Mouse (Mus musculus) spleen, adult 18-20 months (tissue): ENCODE data around the gene Setd1a.
A peak's percentile ranks its signal among the peaks of the same experiment; 100 is the strongest.

Source experiments
- DNase-seq, 2 experiments: peaks; one replicate each; pipeline ENCODE4 v3.0.0; 2022; ENCODE audit warnings: mixed read lengths in 2 of 2

Setd1a gene

GRCm38 (mm10) chr7:127800435-127801009 lies 24.1 kb downstream of the Setd1a start, which contains the start of gene Hsd3b7:
Gene Hsd3b7 (plus strand): TSS chr7:127800604.
- peak; percentile 63 to 78 for DNase-seq

DNA sequence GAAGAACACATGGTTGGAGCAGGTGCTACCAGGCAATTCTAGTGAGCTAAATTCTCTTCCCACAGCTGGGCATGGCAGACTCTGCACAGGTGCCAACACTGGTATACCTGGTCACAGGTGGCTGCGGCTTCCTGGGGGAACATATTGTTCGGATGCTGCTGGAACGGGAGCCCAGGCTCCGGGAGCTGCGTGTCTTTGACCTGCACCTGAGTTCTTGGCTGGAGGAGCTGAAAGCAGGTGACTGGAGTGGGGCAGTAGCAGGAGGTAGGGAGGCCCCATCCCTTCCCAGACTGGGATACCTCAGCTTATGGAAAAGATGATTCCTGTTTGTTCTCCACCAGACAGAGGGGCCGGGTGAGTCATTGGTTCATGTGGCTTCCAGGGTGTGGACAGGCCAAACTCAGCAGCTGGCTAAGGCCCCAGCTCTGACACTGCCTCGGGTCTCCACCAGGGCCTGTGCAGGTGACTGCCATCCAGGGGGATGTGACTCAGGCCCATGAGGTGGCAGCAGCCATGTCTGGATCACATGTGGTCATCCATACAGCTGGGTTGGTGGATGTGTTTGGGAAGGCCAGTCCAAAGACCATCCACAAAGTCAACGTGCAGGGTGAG lies 24.6 kb downstream of the Setd1a start:
- DNase-seq, result no peak

- no peak for DNase-seq
These were observed 25.8 kb downstream of the Setd1a start for GRCm38 (mm10) chr7:127802313-127802712.

DNA sequence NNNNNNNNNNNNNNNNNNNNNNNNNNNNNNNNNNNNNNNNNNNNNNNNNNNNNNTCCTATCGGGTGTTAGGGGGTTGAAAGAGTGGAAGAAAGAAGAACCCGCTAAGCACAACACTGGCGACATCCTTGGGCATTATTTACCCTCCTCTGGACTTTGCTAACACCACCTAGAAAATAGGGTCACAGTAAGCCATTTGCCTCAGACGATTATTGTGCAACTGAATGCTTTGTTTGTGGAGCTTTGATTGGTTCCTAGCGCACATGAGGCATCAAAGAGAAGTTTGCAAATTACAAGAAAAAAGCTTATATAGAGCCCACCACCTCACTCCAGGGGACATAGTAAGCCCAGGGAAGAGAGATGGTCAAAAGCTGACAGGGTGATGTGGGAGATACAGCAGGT lies 32.4 kb downstream of the Setd1a start:
- no peak for DNase-seq

DNA sequence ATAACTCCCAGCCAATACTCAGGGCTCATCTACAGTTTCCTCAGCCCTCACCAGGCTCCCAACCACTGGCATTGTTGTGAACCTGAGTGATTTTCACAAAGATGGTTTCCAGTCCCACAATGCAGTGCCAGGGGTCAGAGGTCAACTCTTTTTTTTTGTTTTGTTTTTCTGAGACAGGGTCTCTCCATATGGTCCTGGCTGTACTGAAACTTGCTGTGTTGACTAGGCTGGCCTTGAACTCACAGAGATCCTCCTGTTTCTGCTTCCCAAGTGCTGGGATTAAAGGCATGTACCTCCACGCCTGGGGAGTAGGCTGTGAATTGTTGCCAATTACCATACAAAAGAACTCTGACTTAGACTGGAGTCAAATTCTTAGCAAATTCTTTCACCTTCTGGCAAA lies 33.4 kb downstream of the Setd1a start:
- DNase-seq, result no peak

GRCm38 (mm10) chr7:127810650-127811049 lies 34.2 kb downstream of the Setd1a start:
- no peak for DNase-seq

DNA sequence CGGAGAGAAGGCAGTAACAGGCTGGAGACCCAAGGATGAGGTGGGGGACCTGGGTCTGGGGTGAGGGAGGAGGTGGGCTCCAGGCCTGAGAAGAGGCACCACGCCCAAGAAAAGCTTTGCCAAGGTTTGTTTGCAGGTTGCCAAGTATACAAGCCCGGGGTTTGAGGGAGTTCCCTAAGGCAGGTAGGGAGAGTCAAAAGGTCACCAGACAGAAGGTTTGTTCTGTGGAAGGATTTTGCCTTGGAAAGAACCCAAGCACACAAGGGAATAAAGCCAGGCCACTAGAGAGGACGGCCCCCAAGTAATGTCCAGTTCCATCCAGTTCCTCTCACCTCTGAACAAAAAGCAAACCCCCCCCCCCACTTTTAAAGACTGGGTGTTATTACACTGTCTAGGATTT lies 34.8 kb downstream of the Setd1a start:
- no peak for DNase-seq

DNA sequence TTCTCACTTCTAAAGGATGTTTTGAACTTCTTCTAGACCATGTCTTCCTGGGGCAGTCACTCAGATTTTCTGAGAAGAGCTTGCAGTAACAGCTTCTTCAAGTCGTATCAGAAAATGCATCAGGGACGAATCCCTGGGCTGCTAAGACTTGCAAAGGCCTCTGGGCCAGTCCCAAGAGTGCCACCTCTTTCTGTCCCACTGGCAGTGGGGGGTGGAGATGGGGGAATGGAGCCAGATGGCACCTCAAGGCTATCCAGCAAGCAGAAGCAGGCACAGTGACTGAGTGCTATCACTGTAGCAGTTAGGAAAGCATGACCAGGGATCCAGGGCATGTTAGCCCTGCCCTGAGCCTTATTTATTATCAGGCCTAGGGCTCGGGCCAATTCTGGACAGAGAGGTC lies 35.8 kb downstream of the Setd1a start:
- no peak for DNase-seq

DNA sequence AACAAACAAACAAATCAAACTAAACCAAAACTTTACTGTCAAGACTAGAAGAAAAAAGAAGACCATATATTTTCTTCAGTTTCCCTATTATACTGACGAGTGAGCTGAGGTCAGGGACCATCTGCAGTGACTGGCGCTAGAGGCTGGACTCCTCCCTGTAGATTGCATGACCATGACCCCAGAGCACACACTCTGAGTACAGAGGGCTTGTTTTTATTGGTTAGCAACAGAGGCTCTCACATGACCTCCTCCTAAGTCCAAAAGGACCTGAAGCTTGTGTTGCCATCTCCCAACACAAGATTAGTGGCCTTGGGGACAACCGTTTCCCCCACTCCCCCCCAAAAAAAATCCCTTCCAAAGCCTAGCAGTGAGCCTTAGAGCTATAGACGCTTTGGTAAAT lies 37.4 kb downstream of the Setd1a start:
- no peak for DNase-seq

- no peak for DNase-seq
These were observed 37.9 kb downstream of the Setd1a start for GRCm38 (mm10) chr7:127814241-127814921.

- no peak for DNase-seq
These were observed 38.7 kb downstream of the Setd1a start for GRCm38 (mm10) chr7:127815116-127815665.

DNA sequence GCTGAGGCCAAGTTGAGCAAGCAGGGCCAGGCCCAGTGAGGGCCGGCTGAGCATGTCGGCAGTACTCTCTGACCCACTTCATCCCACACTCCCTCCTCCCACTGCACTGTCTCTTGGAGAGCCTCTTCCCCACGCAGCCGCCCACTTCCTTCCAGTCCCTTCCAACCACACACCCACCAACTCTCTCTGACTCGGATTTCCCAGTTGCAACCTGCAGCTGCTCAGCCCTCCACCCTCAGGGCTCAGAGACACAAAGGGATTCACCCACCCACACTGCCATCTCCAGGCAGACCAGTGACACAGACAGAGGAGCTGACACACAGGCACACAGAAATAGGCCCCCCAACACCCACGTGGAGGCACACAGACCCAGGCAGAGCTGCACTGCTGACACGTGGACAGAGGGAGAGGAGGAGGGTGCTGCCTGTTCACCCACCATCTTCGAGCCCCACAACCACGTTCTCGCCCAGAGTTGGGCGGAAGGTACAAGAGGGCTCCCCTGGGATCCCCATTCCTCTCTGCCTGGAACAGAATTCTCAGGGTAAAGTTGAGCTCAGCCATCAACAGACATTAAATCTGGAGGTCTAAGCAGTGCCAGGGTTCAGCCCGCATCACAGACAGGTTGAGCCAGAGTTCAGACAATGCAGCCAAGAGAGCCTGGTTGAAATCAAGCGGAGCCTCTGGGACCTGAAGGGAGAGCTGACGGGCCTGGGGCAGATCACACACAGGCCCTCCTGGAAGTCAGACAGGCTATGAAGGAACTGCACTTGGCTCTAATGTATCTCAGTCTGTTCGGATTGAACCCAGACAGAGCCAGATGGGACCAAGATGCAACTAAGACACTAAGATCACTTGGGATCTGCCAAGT lies 39.7 kb downstream of the Setd1a start:
- no peak for DNase-seq

- DNase-seq, result no peak
These were observed 40.6 kb downstream of the Setd1a start for GRCm38 (mm10) chr7:127817053-127817452.

DNA sequence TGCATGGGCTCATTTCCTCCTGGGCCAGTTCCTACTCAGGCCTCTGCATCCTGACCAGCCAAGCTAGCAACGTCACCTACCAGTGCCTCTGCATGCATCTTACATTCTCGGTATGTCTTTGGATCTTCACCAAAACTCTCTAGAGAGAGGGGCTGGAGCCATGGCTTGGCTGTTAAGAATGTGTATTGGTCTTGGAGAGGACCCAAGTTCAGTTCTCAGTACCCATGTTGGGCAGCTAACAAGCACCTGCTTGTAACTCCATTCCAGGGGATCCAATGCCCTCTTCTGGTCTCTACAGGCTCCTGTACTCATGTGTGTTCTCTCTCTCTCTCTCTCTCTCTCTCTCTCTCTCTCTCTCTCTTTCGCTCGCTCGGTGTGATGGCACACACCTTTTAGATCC lies 41.3 kb downstream of the Setd1a start:
- DNase-seq, result no peak

- no peak for DNase-seq
These were observed 44.5 kb downstream of the Setd1a start for GRCm38 (mm10) chr7:127820836-127821509.

GRCm38 (mm10) chr7:127822494-127822893 lies 46.0 kb downstream of the Setd1a start:
- DNase-seq, result no peak

DNA sequence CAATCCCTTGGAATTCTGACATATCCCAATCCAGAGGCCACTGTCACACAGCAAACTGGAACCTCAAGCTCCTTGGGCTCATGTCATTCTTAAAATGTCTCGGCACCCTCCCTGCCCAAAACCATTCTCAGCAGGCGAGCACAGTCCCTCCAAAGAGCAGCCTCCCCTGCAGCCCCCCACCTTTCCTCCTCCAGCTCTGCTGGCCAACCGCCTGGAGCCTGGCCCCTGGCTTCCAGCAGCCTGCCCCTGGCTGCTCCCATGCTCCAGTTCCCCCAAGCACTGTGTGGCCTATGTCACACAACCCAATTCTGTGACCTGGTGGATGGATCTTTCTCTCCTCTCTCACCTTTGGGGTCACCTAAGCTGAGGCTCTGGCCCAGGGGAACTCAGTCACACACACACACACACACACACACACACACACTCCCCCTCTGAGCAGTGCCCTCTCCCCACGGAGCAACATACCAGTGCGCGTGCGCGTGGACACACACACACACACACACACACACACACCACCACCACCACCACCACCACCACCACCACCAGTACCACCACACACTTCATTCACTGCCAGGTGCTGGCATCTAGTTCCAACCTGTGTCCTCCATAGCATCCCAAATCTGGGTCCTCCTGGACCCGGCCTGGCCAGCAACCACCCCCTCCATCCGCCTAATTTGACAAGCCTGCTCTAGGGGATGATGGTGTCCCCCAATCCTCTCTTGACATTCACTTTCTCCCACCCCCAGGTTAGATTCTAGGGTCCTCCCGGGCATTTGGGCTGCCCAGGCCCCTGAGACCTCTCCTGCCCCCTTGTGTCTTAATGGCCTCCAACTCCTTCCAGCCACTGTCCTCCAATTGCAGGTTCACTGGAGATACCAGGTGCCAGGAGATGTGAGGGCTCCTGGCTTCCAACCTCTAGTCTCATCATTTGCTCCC lies 47.0 kb downstream of the Setd1a start:
- no peak for DNase-seq

DNA sequence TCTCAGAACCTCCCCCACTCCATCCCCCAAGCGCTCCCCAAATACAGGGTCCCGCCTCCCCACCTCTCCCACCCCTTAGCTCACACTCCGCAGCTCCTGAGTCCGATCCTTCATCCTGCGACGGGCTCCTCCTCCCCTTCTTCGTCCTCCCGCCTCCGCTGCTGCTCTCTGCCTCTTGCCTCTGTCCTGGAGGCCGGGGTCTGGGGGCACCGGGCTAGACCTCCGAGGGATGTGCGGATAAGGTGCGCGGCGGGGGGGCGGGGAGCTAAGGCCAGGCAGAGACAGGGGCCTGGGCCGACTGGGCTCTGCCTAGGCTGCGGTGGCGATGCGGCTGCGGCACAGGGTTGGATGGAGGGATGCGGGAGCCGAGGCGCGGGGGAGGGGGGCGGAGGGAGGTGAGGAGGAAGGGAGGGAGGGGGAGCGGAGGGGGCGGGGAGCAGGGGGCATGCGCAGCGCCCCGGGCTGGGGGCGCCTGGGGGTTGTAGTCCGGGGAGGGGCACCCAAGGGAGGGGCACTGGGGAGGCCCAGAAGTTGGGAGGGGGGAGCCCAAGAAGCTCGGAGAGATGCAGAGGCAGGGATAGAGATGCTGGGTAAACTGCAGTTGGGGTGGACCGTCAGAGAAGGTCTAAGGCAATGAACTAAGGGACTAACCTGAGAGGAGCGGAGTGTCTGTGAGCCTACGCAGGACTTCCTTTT lies 47.9 kb downstream of the Setd1a start, which contains the start of the genes Stx4a and Stx1b:
Gene Stx4a (plus strand): TSS at position 119 of the 696 bp plus-strand sequence.
Gene Stx1b (minus strand): TSS at position 374 of the 696 bp plus-strand sequence.
- no peak for DNase-seq

DNA sequence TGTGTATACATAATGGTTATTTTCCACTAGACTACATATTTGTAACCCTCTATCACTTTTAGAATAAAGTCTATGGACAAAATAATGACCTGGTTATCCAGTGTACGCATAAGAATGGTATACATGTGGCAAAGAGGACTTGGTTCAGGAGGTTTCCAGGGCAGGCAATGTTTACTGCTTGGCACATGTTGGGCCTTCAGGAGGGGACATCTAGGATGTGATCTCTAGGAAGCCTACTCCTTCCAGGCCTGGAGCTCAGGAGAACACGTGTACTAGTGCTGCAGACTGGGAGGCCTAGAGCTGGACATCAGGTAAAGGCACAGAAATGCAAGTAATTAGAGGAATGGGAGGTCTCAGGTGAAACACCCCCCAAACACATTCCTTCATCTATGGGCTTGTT lies 59.1 kb downstream of the Setd1a start:
- no peak for DNase-seq

DNA sequence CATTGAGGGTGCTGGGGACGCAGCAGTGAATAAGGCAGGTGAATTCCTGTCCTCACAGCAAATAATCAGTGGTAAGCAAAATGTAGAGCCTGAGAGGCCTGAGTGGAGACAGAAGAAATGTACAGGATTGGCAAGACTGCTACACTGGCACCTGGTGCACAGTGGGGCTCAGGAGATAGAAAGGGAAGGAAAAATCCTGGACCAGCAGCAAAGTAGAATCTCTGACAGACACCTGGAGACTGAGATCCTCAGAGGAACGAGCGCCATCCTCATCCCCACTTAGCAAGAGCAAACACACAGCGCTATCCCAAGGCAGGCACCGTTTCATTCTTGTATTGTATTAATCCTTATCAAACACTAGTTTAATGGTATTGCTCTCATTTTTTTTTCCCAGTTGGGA lies 61.0 kb downstream of the Setd1a start:
- DNase-seq, result no peak
